Mouse (Mus musculus) embryonic stem cell, embryonic (primary cell): ENCODE data around the gene Pcsk5.

Source experiments
- CTCF ChIA-PET, 4 experiments: fragments of 300-600 bp in 2 of 4; fragments of 350-600 bp in 2 of 4; sonication (Branson Sonifier 250); formaldehyde crosslinking; loops; one replicate each; lab custom pipeline; 2022; ENCODE audit warnings: inconsistent platforms in 2 of 4; lab: Charles Lee
- POLR2A ChIA-PET, 4 experiments: fragments of 300-600 bp in 2 of 4; fragments of 350-600 bp in 2 of 4; sonication (Branson Sonifier 250); formaldehyde crosslinking; loops; one replicate each; lab custom pipeline; 2022; ENCODE audit warnings: antibody characterized with exemption in 4 of 4, inconsistent platforms in 1 of 4; lab: Charles Lee

The Pcsk5 gene

DNA sequence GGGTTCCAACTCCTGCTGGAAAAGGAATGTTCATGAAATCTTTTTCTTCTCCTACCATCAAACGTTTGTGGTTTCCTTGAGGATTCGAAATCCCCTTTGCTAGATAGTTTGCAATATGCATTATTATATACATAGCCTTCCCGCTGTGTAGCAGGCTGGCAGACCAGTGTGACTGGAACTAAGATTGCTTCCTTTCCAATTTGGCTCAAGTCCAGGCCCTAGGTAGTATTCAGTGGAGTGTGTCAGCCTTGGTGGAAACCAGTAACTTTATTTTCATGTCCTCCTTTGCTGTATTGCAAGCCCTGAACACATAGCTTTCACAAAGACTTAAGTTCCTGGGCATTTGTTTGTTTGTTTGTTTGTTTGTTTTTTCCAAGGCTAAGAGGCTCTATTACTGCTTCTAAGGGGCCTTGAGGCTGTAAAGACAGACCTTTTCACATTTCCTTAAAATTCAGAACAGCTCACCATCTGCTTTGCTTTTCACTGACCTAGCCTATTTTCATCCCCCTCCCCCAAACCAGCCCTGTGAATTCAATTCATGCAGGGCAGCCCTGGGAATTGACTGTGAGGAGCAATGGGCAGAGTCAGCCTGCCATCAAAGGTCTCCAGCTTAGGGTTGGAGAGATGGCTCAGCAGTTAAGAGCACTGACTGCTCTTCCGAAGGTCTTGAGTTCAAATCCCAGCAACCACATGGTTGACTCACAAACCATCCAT is 397.8 kb downstream of the Pcsk5 start:
- ChIA-PET CTCF (no interaction called here), POLR2A (no interaction called here)

DNA sequence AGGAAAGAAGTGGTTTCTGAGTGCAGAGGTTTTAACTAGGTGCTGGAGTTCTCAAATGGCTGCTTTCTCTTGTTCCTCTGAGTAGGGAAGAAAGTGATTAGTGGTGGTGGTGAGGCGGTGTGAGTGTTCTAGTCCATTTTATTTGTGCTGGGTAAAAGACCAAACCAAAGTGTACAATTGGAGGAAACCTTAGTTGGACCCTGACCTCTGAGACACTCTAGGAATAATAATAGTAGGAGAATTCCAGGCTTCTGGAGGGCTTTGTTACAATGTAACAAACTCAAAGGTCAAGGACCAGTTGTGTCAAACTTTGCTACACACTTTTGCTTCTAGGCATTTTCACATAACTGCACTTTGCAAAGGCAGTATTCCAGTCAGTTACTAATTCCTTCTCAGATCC is 400.8 kb downstream of the Pcsk5 start:
- ChIA-PET POLR2A (no interaction called here), CTCF (no interaction called here)

DNA sequence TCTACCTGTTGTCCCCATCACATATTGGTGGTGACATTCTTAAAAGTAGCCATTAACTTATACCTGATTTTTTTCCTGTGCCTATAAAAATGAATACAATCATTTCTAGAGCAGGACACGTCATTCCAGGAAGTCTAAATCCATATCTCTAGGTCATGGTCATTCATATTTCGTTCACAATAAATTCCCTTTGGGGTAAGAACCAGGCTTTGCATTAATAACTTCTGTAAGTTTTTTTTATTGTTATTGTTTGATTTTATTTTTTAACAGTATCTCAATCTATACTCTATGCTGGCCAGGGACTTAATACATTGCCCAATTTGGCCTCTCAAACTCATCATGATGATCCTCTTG is 408.9 kb downstream of the Pcsk5 start:
- ChIA-PET CTCF (no interaction called here), POLR2A (no interaction called here)

- ChIA-PET CTCF (no interaction called here), POLR2A (interaction anchor here in 1 of 4 experiments (0.5 kb wide), 1 partner anchor 163 kb away, joined by 5 read pairs; no protein-coding TSS in a partner anchor)
These were observed 409.4 kb downstream of the Pcsk5 start for GRCm38 (mm10) chr19:17427824-17428560.

- CTCF ChIA-PET: interaction anchor here in 1 of 4 experiments (1.3 kb wide), 1 partner anchor 298 kb away, joined by 3 read pairs; no protein-coding TSS in a partner anchor
- POLR2A ChIA-PET: interaction anchor here in 1 of 4 experiments (0.7 kb wide), 1 partner anchor 1232 kb away, joined by 7 read pairs; no protein-coding TSS in a partner anchor
These were observed 414.1 kb downstream of the Pcsk5 start for GRCm38 (mm10) chr19:17423306-17423705.

DNA sequence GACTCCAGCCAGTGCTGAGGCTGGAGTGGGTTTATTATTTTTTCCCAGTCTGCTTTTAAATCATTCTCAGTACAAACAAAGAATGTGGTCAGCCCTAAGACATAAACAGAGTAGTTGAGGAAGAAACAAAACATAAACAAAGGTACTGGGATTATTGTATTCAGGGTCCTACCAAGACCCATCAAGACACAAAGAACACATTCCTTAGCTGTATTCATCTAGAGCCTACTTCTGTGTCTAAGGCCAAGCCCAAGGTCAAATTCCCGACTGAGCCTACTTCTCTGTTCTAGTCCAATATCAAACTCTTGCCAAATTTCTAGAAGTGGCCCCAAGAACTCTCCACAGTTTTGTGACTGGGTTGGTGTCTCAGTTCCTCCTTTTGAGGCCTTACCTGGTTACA is 419.6 kb downstream of the Pcsk5 start:
- POLR2A ChIA-PET: interaction anchor here in 2 of 4 experiments (1.0 to 1.5 kb wide), 4 partner anchors 9 to 1192 kb away, joined by 3 to 5 read pairs (median 4); no protein-coding TSS in a partner anchor
- CTCF ChIA-PET: no interaction called here

DNA sequence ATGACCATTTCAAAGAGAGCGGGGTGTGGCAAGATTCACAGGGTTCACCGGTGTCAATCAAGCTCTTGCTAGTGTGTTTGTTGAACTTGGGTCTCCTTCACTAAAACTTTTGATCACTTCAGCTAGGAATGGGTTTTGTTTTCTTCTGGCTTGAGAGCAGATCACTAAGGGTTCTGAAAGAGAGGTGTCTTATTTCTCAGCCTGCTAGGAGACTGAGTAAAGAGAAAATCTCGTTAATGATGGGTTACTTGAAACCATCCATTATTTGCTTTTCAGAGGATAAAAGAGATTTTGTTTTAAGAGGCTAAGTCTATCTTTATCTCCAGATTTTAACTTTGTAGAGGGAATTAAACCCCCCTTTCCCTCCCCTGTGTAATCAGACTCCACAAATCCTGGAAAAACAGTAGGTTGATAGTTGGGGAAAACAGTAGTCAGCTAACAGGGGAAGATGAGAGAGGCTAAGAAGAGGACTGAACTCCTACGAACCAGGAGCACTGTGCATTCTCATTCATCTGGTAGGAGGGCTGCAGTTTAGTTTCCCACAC is 424.4 kb downstream of the Pcsk5 start:
- ChIA-PET CTCF (no interaction called here), POLR2A (interaction anchor here in 2 of 4 experiments (0.7 to 2.3 kb wide), 7 partner anchors 12 to 23 kb away, joined by 3 to 5 read pairs (median 4); partner anchors contain the start of gene Rfk (in 2 of the 2))

- POLR2A ChIA-PET: interaction anchor here in 2 of 4 experiments (1.0 to 1.2 kb wide), 2 partner anchors 16 to 258 kb away, joined by 3 to 4 read pairs; partner anchors contain the start of gene Rfk (in 1 of the 2)
- CTCF ChIA-PET: no interaction called here
These were observed 426.9 kb downstream of the Pcsk5 start for GRCm38 (mm10) chr19:17410465-17411065.

- CTCF ChIA-PET: no interaction called here
- POLR2A ChIA-PET: interaction anchor here in 3 of 4 experiments (0.9 to 1.4 kb wide), 5 partner anchors 10 to 257 kb away, joined by 3 to 4 read pairs (median 4); partner anchors contain the start of gene Rfk (in 2 of the 3)
These were observed 428.1 kb downstream of the Pcsk5 start for GRCm38 (mm10) chr19:17409351-17409750.

DNA sequence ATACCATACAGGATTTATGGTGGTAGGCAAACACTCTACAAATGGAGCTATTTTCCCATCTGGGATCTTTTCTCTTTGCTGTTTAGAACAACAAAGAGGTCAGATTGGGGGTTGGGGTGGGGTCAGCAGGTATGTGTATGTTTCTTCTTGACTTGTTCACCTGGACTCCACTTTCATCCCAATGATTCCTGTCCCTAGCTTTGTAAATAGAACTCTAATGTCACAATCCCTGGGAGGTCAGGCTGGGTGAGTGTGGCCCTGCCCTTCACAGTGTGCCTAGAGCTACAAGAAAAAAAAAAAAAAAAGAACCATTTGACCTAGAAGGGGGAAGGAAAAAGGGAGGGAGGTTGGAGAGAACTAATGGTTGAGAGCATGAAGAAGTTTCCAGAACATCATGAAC is 428.8 kb downstream of the Pcsk5 start:
- ChIA-PET CTCF (interaction anchor here in 2 of 4 experiments (0.5 to 0.6 kb wide), 2 partner anchors 284 to 1163 kb away, joined by 3 to 4 read pairs; no protein-coding TSS in a partner anchor), POLR2A (interaction anchor here (0.6 to 1.4 kb wide), 7 partner anchors 9 to 262 kb away, joined by 3 to 4 read pairs (median 3); partner anchors contain the start of gene Rfk (in 1 of the 4))

GRCm38 (mm10) chr19:17406823-17407222 is 430.6 kb downstream of the Pcsk5 start:
- POLR2A ChIA-PET: no interaction called here
- CTCF ChIA-PET: no interaction called here

DNA sequence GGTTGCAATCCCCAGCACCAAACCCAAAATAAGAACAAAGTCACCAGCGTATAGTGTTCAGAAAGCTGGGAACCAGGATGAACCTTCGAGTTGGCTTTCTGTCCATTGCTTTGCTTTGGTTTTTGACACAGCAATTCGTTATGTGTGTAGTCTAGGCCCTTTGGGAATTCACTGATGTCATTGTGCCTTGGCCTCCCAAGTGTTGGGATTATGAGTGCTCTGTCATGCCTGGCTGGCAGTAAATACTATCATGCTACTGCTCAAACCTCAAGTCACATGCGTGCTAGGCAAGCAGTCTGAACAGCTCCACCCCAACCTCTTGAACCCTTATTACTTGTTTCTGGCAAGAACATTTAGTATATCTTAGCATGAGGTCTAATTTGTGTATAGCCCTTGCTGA is 434.3 kb downstream of the Pcsk5 start:
- ChIA-PET POLR2A (interaction anchor here in 2 of 4 experiments (1.0 to 1.3 kb wide), 4 partner anchors 9 to 252 kb away, joined by 3 to 8 read pairs (median 5); partner anchors contain the start of gene Rfk (in 2 of the 2)), CTCF (interaction anchor here in 1 of 4 experiments (0.8 kb wide), 1 partner anchor 8 kb away, joined by 3 read pairs; no protein-coding TSS in a partner anchor)

DNA sequence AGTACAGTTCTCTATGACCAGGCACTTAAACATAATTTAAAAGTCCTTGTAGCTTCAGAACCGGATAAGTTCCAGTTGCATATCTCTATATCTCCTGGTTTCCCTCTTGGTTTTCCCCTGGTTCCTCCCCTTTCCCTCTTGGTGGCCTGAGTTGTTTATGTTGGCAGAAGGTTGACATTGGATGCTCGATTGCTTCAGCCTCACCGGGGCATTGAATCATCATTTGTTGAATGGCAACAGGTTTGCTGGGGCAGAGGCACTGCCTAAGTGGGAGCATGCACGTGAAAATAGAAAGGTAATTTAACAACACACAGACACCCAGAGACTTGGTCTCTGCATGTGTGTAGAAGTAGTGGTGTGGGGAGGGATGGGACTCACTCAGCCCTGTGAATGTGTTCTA is 436.9 kb downstream of the Pcsk5 start:
- ChIA-PET POLR2A (interaction anchor here in 1 of 4 experiments (2.0 kb wide), 1 partner anchor 12 kb away, joined by 4 read pairs; no protein-coding TSS in a partner anchor), CTCF (no interaction called here)

- POLR2A ChIA-PET: interaction anchor here in 1 of 4 experiments (1.0 to 2.0 kb wide), 2 partner anchors 9 to 12 kb away, joined by 4 read pairs; no protein-coding TSS in a partner anchor
- CTCF ChIA-PET: interaction anchor here in 1 of 4 experiments (0.6 kb wide), 1 partner anchor 35 kb away, joined by 3 read pairs; no protein-coding TSS in a partner anchor
These were observed 437.5 kb downstream of the Pcsk5 start for GRCm38 (mm10) chr19:17399965-17400364.

DNA sequence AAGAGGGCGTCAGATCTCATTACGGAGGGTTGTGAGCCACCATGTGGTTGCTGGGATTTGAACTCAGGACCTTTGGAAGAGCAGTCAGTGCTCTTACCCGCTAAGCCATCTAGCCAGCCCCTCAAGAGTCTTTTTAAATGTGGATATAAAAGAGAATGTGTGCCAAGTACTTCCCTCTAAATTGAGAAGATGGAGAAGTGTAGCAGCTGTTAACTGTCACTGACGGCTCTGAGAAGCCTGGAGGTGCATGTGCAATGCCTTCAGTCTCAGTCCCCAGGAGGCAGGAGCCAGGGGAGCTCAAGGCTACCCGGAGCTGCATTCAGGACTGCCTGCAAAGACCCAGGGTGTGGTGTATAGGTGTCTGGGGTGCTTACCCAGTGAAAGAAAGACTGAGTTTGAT is 439.5 kb downstream of the Pcsk5 start:
- POLR2A ChIA-PET: interaction anchor here in 3 of 4 experiments (0.6 to 1.8 kb wide), 5 partner anchors 16 to 1275 kb away, joined by 3 to 5 read pairs (median 3); no protein-coding TSS in a partner anchor
- CTCF ChIA-PET: interaction anchor here in 2 of 4 experiments (0.5 to 1.2 kb wide), 2 partner anchors 40 to 273 kb away, joined by 3 to 6 read pairs; no protein-coding TSS in a partner anchor

DNA sequence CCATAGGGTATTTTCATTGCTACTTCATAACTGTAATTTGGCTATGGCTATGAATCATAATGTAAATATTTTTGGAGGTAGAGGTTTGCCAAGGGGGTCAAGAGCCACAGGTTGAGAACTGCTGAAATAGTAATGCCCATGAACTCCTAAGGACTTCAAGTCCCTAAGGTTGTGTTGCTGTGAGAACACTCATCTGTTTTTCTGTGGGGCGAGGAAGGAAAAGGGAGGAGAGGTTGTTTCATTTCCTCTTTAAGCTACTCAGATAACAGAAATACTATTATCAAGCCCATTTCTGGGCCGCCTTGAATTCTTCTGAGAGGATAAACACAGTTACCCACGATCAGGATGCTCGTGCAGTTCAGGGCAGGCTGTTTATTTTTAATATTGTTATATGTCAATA is 440.6 kb downstream of the Pcsk5 start:
- ChIA-PET POLR2A (interaction anchor here in 1 of 4 experiments (1.1 to 1.8 kb wide), 2 partner anchors 17 to 21 kb away, joined by 3 to 5 read pairs; no protein-coding TSS in a partner anchor), CTCF (interaction anchor here in 1 of 4 experiments (0.6 to 0.7 kb wide), 2 partner anchors 32 to 442 kb away, joined by 3 read pairs; no protein-coding TSS in a partner anchor)

DNA sequence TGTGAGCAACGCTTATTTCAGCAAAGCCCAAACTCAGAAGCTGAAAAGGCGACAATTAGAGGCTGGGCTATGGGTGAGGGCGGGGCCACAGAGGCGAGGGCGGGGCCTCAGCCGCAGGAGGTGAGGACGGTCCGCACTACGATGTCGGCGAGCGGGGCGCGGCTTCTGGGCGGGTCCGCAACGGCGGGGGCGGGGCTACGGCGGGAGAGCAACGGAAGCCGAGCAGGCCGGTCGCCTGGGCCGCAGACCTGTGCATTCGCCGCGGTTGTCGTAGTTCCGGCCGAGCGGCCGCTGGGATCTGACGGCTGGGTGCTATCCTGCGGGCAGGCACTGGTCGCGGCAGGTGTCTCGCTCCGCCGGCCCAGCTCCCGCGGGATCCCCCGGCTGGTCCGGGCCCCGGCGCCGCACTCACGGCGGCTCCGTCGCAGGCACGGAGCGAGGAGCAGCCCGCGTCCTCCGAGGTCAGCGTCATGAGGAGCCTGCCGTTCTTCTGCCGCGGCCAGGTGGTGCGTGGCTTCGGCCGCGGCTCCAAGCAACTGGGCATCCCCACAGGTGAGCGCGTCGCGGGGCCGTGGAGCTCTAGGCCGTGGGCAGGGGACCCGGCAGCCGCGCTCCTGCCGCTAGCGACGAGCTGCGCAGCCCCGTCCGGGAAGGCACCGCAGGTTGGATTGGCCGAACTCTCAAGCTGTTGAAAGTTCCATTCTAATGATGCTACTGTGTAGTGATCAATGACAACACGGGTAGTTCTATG is 443.4 kb downstream of the Pcsk5 start, which contains the start of gene Rfk:
Gene Rfk (plus strand): TSS at position 203 of the 751 bp plus-strand sequence.
- ChIA-PET CTCF (interaction anchor here in 1 of 4 experiments (0.7 kb wide), 1 partner anchor 607 kb away, joined by 7 read pairs; no protein-coding TSS in a partner anchor), POLR2A (interaction anchor here (0.6 to 2.1 kb wide), 37 partner anchors 9 to 1276 kb away, joined by 3 to 9 read pairs (median 4); partner anchors contain the start of genes Carnmt1 (in 1 of the 4) and Foxb2 (in 1 of the 4))
